Mouse (Mus musculus) G1E (cell line): Measurements from ENCODE around the gene Clec2l. TPM values are rescaled to one million over a fixed set of nuclear protein-coding genes. Genes with fewer than 3 reads are reported as not detected.
A peak's percentile ranks its signal among the peaks of the same experiment; 100 is the strongest.

Experiments used
- ATAC-seq: 2 replicates; pipeline ENCODE4 v1.8.0; 2016; ENCODE audit warnings: mild to moderate bottlenecking; ENCODE audit not compliant: insufficient number of reproducible peaks, poor library complexity, low FRiP score, severe bottlenecking; ENCODE audit errors: extremely low read depth
- DNase-seq: peaks from one replicate; pipeline ENCODE4 v3.0.0; 2012; ENCODE audit warnings: low spot score
- H3K27me3 ChIP-seq: 2 replicates; pipeline ENCODE4 v1.6.1; 2012; ENCODE audit warnings: mild to moderate bottlenecking, low read length, inconsistent platforms; ENCODE audit not compliant: insufficient read depth
- H3K36me3 ChIP-seq: replicated peaks from 2 replicates; pipeline ENCODE3; 2012; ENCODE audit warnings: mild to moderate bottlenecking, inconsistent platforms
- H3K4me1 ChIP-seq: 2 replicates; pipeline ENCODE4 v1.6.1; 2012; ENCODE audit warnings: low read depth, low read length, inconsistent platforms, mixed read lengths; ENCODE audit not compliant: insufficient read depth
- H3K4me3 ChIP-seq: 2 replicates; pipeline ENCODE4 v1.5.1; 2012; ENCODE audit warnings: low read depth, mild to moderate bottlenecking, inconsistent platforms, low read length, moderate library complexity, mixed read lengths
- H3K9me3 ChIP-seq: replicated peaks from 2 replicates; pipeline ENCODE4 v1.6.1; 2012; ENCODE audit warnings: inconsistent platforms
- CTCF ChIP-seq: IDR thresholded peaks from 2 replicates; pipeline ENCODE4 v1.5.1; 2012; ENCODE audit warnings: low read depth, low read length, inconsistent platforms, mixed read lengths
- GATA1 ChIP-seq: IDR thresholded peaks from 2 replicates; pipeline ENCODE4 v1.6.1; 2012; ENCODE audit warnings: borderline replicate concordance, low read length, inconsistent platforms, mixed read lengths
- GATA2 ChIP-seq: IDR thresholded peaks from 2 replicates; pipeline ENCODE4 v1.6.1; 2012; ENCODE audit warnings: low read depth, low read length, inconsistent platforms, borderline replicate concordance
- POLR2AphosphoS5 ChIP-seq: IDR thresholded peaks from 2 replicates; pipeline ENCODE4 v1.6.1; 2012; ENCODE audit warnings: low read depth, low read length, inconsistent platforms; ENCODE audit not compliant: insufficient replicate concordance
- TAL1 ChIP-seq: conservative IDR thresholded peaks from 2 replicates; pipeline ENCODE4 v1.6.1; 2012; ENCODE audit warnings: low read depth, low read length, inconsistent platforms, mixed read lengths
- polyA plus RNA-seq: library from polyadenylated mRNA; stranded (reverse); fragments of >175 nt; gene quantifications from 2 replicates; pipeline ENCODE4 v1.2.3, GENCODE M21; 2012
- total RNA-seq, 2 experiments: library from RNA; stranded (forward) in 1 of 2; stranded (reverse) in 1 of 2; fragments of 200-1000 nt in 1 of 2; fragments of >200 nt in 1 of 2; fragmentation: Nextera tagmentation in 1 of 2; gene quantifications; 2 replicates each; pipeline ENCODE4 v1.2.3; 2014 to 2017

Clec2l gene
- total and polyA plus RNA-seq, 3 experiments: not detected

DNA sequence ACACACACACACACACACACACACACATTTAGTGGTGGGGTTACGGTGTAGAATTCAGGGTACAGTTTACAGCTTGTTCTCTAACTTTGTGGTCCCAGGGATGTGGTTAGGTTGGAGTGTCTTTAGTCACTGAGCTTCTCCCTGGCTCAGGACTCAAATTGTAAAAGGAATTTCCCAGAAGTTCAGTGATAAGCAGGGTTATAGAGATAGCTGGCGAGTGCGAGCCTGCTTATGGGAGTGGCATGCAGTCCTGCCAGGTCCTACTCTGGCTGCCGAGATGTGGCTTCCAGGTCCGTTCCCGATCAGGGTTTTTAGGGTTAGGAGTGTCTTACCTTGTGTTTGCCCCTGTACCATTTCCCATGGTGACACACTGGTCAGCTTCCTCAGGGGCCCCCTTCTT is 13.3 kb downstream of the Clec2l start:
- Histone ChIP-seq H3K4me1 (peaks cover 13% of the 10 kb centered on the region), H3K36me3 (no peaks in the 10 kb centered on the region), H3K9me3 (no peaks in the 10 kb centered on the region), H3K4me3 (no peak overlapping the region), H3K27me3 (peaks cover 65% of the 10 kb centered on the region)
- DNase-seq: no peak
- no peak for ATAC-seq
- no peak for TF ChIP-seq TAL1
- TF ChIP-seq CTCF: no peak
- no peak for TF ChIP-seq GATA1
- no peak for TF ChIP-seq POLR2AphosphoS5
- TF ChIP-seq GATA2: no peak

DNA sequence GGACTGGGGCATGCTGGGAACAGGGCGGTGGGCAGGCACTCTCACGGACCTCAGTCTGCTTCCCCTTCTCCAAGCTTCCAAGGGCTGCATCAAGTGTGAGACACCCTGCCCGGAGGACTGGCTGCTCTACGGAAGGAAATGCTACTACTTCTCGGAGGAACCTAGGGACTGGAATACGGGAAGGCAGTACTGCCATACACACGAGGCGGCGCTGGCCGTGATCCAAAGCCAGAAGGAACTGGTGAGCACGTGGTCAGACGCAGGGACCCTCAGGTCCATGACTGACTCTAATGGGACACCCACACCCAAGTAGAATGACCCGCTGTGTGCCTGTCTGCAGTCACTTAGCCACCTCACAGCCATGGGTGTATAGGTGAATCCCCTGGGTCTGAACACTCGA is 13.9 kb downstream of the Clec2l start:
- Histone ChIP-seq H3K27me3 (peaks cover 67% of the 10 kb centered on the region), H3K36me3 (no peaks in the 10 kb centered on the region), H3K4me1 (peaks cover 9% of the 10 kb centered on the region; the same call in 1 of the 2 replicates), H3K9me3 (no peaks in the 10 kb centered on the region), H3K4me3 (no peak overlapping the region)
- TF ChIP-seq GATA2: no peak
- no peak for TF ChIP-seq POLR2AphosphoS5
- TF ChIP-seq CTCF: no peak
- no peak for TF ChIP-seq TAL1
- no peak for TF ChIP-seq GATA1
- ATAC-seq (no peak), DNase-seq (no peak)

DNA sequence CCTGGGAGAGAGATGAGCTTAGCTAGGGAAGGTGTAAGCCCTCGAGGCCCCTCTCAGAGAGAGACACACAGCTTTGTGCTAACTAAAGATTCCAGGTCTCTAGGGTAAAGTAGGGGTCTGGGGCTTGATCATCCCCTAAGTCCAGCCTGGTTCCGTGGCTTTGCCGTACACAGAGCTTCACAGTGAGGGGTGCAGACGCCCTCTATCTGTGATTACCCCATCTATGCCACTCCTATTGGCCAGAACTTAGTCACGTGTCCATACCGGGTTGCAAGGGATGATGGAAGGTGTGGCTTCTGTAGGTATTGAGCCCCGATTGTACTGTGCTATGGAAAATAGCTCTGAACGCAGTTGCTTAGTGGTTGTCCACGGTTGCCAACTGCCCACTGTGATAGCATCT is 14.8 kb downstream of the Clec2l start:
- Histone ChIP-seq H3K4me1 (peaks cover 9% of the 10 kb centered on the region; the same call in 1 of the 2 replicates), H3K27me3 (peaks cover 67% of the 10 kb centered on the region), H3K36me3 (no peaks in the 10 kb centered on the region), H3K4me3 (no peak overlapping the region), H3K9me3 (no peaks in the 10 kb centered on the region)
- no peak for ATAC-seq
- TF ChIP-seq TAL1: no peak
- no peak for TF ChIP-seq CTCF
- TF ChIP-seq GATA2: no peak
- no peak for TF ChIP-seq POLR2AphosphoS5
- DNase-seq: no peak

DNA sequence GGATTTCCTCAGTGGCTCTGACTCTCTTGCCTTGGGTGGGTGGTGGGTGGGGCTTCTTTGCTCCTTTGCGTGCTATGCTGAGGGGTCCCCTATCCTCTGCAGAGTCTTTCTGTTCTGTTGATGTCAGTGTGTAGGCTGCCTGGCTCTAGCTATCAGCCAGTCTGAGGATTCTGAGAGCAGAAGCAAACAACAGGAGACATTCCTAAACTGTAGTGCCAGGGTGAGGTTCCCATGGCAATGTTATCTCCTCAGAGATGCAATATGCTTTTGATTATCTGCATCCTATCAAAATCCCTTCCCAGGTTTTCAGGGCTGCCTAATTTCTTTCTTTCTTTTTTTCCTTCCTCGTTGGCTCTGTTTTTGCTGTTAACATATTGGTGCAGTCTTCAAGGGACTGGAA is 19.7 kb downstream of the Clec2l start:
- TF ChIP-seq GATA1 (no peak), TAL1 (no peak), CTCF (no peak), POLR2AphosphoS5 (no peak), GATA2 (no peak)
- no peak overlapping the region for H3K4me3 ChIP-seq
- DNase-seq: no peak
- peaks cover 4% of the 10 kb centered on the region for H3K36me3 ChIP-seq
- 0 out of 2 replicates have a peak, but pooled peaks cover 4% of the 10 kb centered on the region for H3K4me1 ChIP-seq
- H3K9me3 ChIP-seq: peaks cover 4% of the 10 kb centered on the region
- peaks cover 39% of the 10 kb centered on the region for H3K27me3 ChIP-seq
- ATAC-seq: no peak

DNA sequence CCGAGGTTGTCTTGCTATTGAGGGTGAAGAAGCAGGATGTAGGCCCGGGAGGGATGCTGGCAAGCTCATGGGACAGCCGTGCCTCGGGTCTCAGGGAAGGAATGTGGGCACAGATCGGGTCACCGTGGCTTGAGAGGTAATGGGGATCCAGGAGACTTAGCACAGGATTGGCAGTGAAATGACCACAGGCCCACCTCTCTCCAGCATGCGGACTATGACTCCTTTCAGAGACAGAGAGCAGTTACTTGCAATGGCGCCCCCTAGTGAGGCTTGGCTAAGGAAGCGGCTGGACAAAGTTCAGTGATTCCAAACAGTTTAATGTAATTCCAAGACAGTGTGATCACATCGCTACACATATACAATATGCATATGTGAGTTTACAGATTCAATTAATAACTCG is 24.3 kb downstream of the Clec2l start:
- H3K27me3 ChIP-seq: peaks cover 4% of the 10 kb centered on the region; the same call in 1 of the 2 replicates
- no peak for ATAC-seq
- H3K4me1 ChIP-seq: 0 out of 2 replicates have a peak, but pooled peaks cover 4% of the 10 kb centered on the region
- peak; percentile 12 for DNase-seq
- no peak overlapping the region; the same call in 1 of the 2 replicates for H3K4me3 ChIP-seq
- peaks cover 4% of the 10 kb centered on the region for H3K9me3 ChIP-seq
- TF ChIP-seq POLR2AphosphoS5: no peak
- peak; percentile 29; the same call in 1 of the 2 replicates for TF ChIP-seq CTCF
- peaks cover 13% of the 10 kb centered on the region for H3K36me3 ChIP-seq

DNA sequence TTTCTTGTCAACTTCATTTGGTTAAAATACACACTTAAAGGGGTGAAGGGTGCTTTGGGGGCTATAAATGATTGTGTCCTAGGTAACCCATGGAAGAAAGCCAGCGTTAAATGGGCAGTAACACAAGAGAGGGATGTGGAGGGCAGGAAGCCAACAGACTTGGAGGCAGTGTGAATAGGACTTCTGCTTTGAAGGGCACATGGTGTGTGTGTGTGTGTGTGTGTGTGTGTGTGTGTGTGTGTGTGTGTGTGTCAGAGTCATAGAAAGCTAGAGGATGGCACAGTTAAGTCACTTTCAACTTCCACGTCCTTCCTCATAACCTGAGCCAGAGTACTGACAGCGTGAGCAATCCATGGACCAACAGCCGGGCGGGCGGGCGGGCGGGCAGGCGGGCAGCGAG is 26.0 kb downstream of the Clec2l start:
- peaks cover 2% of the 10 kb centered on the region; the same call in 1 of the 2 replicates for H3K27me3 ChIP-seq
- no peak for DNase-seq
- no peak for ATAC-seq
- no peak overlapping the region for H3K4me3 ChIP-seq
- H3K4me1 ChIP-seq: peaks cover 11% of the 10 kb centered on the region; the same call in 1 of the 2 replicates
- H3K9me3 ChIP-seq: peaks cover 2% of the 10 kb centered on the region
- H3K36me3 ChIP-seq: peaks cover 26% of the 10 kb centered on the region
- TF ChIP-seq CTCF (no peak), GATA1 (no peak), TAL1 (no peak), POLR2AphosphoS5 (no peak), GATA2 (no peak)
